Mouse (Mus musculus): Measurements from ENCODE around the gene Tmem206. TPM values are rescaled to one million over a fixed set of nuclear protein-coding genes. Genes with fewer than 3 reads are reported as not detected.

The Tmem206 gene
- total and polyA plus RNA-seq, 3 experiments = 3.7 to 22.6 (median 9.2) TPM

- H3K27me3 ChIP-seq (ENCODE audit: insufficient read depth, low read length) = no peaks in the 10 kb centered on the region
- no peaks in the 10 kb centered on the region for H3K36me3 ChIP-seq (replicated peaks)
- TF ChIP-seq POLR2AphosphoS5 (IDR thresholded peaks at IDR 0.05; ENCODE audit: insufficient replicate concordance, low read depth, low read length) = no peak
- no peak for TF ChIP-seq CTCF (IDR thresholded peaks at IDR 0.05; ENCODE audit: low read depth, low read length)
- TF ChIP-seq GATA2 (IDR thresholded peaks at IDR 0.05; ENCODE audit: borderline replicate concordance, low read depth, low read length) = no peak
- TF ChIP-seq TAL1 (conservative IDR thresholded peaks at IDR 0.05; ENCODE audit: low read depth, low read length) = no peak
- no peak for TF ChIP-seq GATA1 (IDR thresholded peaks at IDR 0.05; ENCODE audit: borderline replicate concordance, low read length)
- no peak for DNase-seq (ENCODE audit: low spot score)
- peak overlapping the region; percentile 80 for H3K4me3 ChIP-seq (ENCODE audit: low read depth, low read length)
- peaks cover 6% of the 10 kb centered on the region for H3K9me3 ChIP-seq (replicated peaks)
- no peak for ATAC-seq (ENCODE audit: extremely low read depth, insufficient number of reproducible peaks, low FRiP score, poor library complexity, severe bottlenecking)
- H3K4me1 ChIP-seq (ENCODE audit: insufficient read depth, low read depth, low read length) = peaks cover 32% of the 10 kb centered on the region
Measured at GRCm38 (mm10) chr1:191395200-191395599, 69.5 kb downstream of the Tmem206 start.

- DNase-seq (ENCODE audit: low spot score) (no peak), ATAC-seq (ENCODE audit: extremely low read depth, insufficient number of reproducible peaks, low FRiP score, poor library complexity, severe bottlenecking) (no peak)
- no peak for TF ChIP-seq CTCF (IDR thresholded peaks at IDR 0.05; ENCODE audit: low read depth, low read length)
- TF ChIP-seq GATA1 (IDR thresholded peaks at IDR 0.05; ENCODE audit: borderline replicate concordance, low read length) = no peak
- TF ChIP-seq TAL1 (conservative IDR thresholded peaks at IDR 0.05; ENCODE audit: low read depth, low read length) = no peak
- TF ChIP-seq POLR2AphosphoS5 (IDR thresholded peaks at IDR 0.05; ENCODE audit: insufficient replicate concordance, low read depth, low read length) = no peak
- no peak for TF ChIP-seq GATA2 (IDR thresholded peaks at IDR 0.05; ENCODE audit: borderline replicate concordance, low read depth, low read length)
- peaks cover 6% of the 10 kb centered on the region for H3K9me3 ChIP-seq (replicated peaks)
- peak overlapping the region; percentile 80 for H3K4me3 ChIP-seq (ENCODE audit: low read depth, low read length)
- H3K27me3 ChIP-seq (ENCODE audit: insufficient read depth, low read length) = no peaks in the 10 kb centered on the region
- H3K4me1 ChIP-seq (ENCODE audit: insufficient read depth, low read depth, low read length) = peaks cover 29% of the 10 kb centered on the region
- no peaks in the 10 kb centered on the region for H3K36me3 ChIP-seq (replicated peaks)
Measured at GRCm38 (mm10) chr1:191395871-191396433, 70.2 kb downstream of the Tmem206 start.

GRCm38 (mm10) chr1:191396446-191396845, 70.7 kb downstream of the Tmem206 start:
- H3K4me1 ChIP-seq (ENCODE audit: insufficient read depth, low read depth, low read length) = peaks cover 24% of the 10 kb centered on the region
- ATAC-seq (ENCODE audit: extremely low read depth, insufficient number of reproducible peaks, low FRiP score, poor library complexity, severe bottlenecking) = no peak
- H3K27me3 ChIP-seq (ENCODE audit: insufficient read depth, low read length) = no peaks in the 10 kb centered on the region

GRCm38 (mm10) chr1:191396897-191397849, 71.5 kb downstream of the Tmem206 start:
- 0 out of 2 replicates have a peak, but pooled peaks have one; percentile 19 for TF ChIP-seq POLR2AphosphoS5 (IDR thresholded peaks at IDR 0.05; ENCODE audit: insufficient replicate concordance, low read depth, low read length)
- no peak for TF ChIP-seq GATA2 (IDR thresholded peaks at IDR 0.05; ENCODE audit: borderline replicate concordance, low read depth, low read length)
- Histone ChIP-seq H3K4me1 (ENCODE audit: insufficient read depth, low read depth, low read length) (peaks cover 19% of the 10 kb centered on the region), H3K4me3 (ENCODE audit: low read depth, low read length) (peak overlapping the region; percentile 80), H3K27me3 (ENCODE audit: insufficient read depth, low read length) (no peaks in the 10 kb centered on the region), H3K9me3 (replicated peaks) (peaks cover 6% of the 10 kb centered on the region), H3K36me3 (replicated peaks) (no peaks in the 10 kb centered on the region)
- ATAC-seq (ENCODE audit: extremely low read depth, insufficient number of reproducible peaks, low FRiP score, poor library complexity, severe bottlenecking) (peak; percentile 89), DNase-seq (ENCODE audit: low spot score) (peak; percentile 98)

More at GRCm38 (mm10) chr1:191396446-191396845, 70.7 kb downstream of the Tmem206 start:
- Histone ChIP-seq H3K36me3 (replicated peaks) (no peaks in the 10 kb centered on the region), H3K9me3 (replicated peaks) (peaks cover 6% of the 10 kb centered on the region), H3K4me3 (ENCODE audit: low read depth, low read length) (peak overlapping the region; percentile 80)
- peak; percentile 12 for DNase-seq (ENCODE audit: low spot score)
- TF ChIP-seq GATA2 (IDR thresholded peaks at IDR 0.05; ENCODE audit: borderline replicate concordance, low read depth, low read length) (no peak), GATA1 (IDR thresholded peaks at IDR 0.05; ENCODE audit: borderline replicate concordance, low read length) (no peak), TAL1 (conservative IDR thresholded peaks at IDR 0.05; ENCODE audit: low read depth, low read length) (no peak), CTCF (IDR thresholded peaks at IDR 0.05; ENCODE audit: low read depth, low read length) (no peak), POLR2AphosphoS5 (IDR thresholded peaks at IDR 0.05; ENCODE audit: insufficient replicate concordance, low read depth, low read length) (no peak)

Other genes with a start within 250 kb of the Tmem206 start
- gene Batf3, start 228.1 kb upstream of the Tmem206 start, total RNA-seq (2014; fragmentation: Nextera tagmentation) = not detected in 2 replicates
- gene Batf3, start 228.1 kb upstream of the Tmem206 start, total RNA-seq (2017) = 0.11 TPM in 1 of 2 replicates, not detected in the other
- gene Batf3, start 228.1 kb upstream of the Tmem206 start, polyA plus RNA-seq (2012) = 0.09 TPM in 1 of 2 replicates, not detected in the other
- gene Fam71a, start 161.1 kb upstream of the Tmem206 start, total RNA-seq (2014; fragmentation: Nextera tagmentation) = not detected in 2 replicates
- 0.05 and 0.12 TPM in 2 replicates for gene Fam71a, start 161.1 kb upstream of the Tmem206 start, total RNA-seq (2017)
- not detected in 2 replicates for gene Fam71a, start 161.1 kb upstream of the Tmem206 start, polyA plus RNA-seq (2012)
- gene Atf3, start 107.9 kb upstream of the Tmem206 start, total RNA-seq (2014; fragmentation: Nextera tagmentation) = not detected in 2 replicates
- 0.16 TPM in 1 of 2 replicates, not detected in the other for gene Atf3, start 107.9 kb upstream of the Tmem206 start, total RNA-seq (2017)
- gene Atf3, start 107.9 kb upstream of the Tmem206 start, polyA plus RNA-seq (2012) = not detected in 2 replicates
- 50.9 and 65.1 TPM in 2 replicates for gene Nenf, start 7.7 kb upstream of the Tmem206 start, total RNA-seq (2014; fragmentation: Nextera tagmentation)
- gene Nenf, start 7.7 kb upstream of the Tmem206 start, total RNA-seq (2017) = 24.7 and 34.0 TPM in 2 replicates
- 52.0 and 60.8 TPM in 2 replicates for gene Nenf, start 7.7 kb upstream of the Tmem206 start, polyA plus RNA-seq (2012)
- gene Ppp2r5a, start 77.4 kb downstream of the Tmem206 start, total RNA-seq (2014; fragmentation: Nextera tagmentation) = 133 and 147 TPM in 2 replicates
- 133 and 142 TPM in 2 replicates for gene Ppp2r5a, start 77.4 kb downstream of the Tmem206 start, total RNA-seq (2017)
- gene Ppp2r5a, start 77.4 kb downstream of the Tmem206 start, polyA plus RNA-seq (2012) = 45.1 and 56.2 TPM in 2 replicates
- gene Dtl, start 249.6 kb downstream of the Tmem206 start, total RNA-seq (2014; fragmentation: Nextera tagmentation) = 138 and 139 TPM in 2 replicates
- gene Dtl, start 249.6 kb downstream of the Tmem206 start, total RNA-seq (2017) = 58.0 and 65.2 TPM in 2 replicates
- 15.8 and 19.7 TPM in 2 replicates for gene Dtl, start 249.6 kb downstream of the Tmem206 start, polyA plus RNA-seq (2012)
- 25.9 and 28.0 TPM in 2 replicates for gene Ints7, start 249.7 kb downstream of the Tmem206 start, total RNA-seq (2014; fragmentation: Nextera tagmentation)
- 39.7 and 47.1 TPM in 2 replicates for gene Ints7, start 249.7 kb downstream of the Tmem206 start, total RNA-seq (2017)
- gene Ints7, start 249.7 kb downstream of the Tmem206 start, polyA plus RNA-seq (2012) = 11.8 and 20.7 TPM in 2 replicates